Mouse (Mus musculus): ENCODE measurements around the gene Cd302.

- TF ChIP-seq CTCF (IDR thresholded peaks at IDR 0.05), result no peak
- TF ChIP-seq POLR2A (IDR thresholded peaks at IDR 0.05; ENCODE audit: insufficient read depth, low read depth, low read length), result no peak
- TF ChIP-seq EP300 (IDR thresholded peaks at IDR 0.05; ENCODE audit: insufficient read depth, low read depth, low read length), result no peak
Measured at GRCm38 (mm10) chr2:60269856-60270479, 14.3 kb downstream of the Cd302 start.
